Mouse (Mus musculus): ENCODE results near the gene Ccr6.

DNA sequence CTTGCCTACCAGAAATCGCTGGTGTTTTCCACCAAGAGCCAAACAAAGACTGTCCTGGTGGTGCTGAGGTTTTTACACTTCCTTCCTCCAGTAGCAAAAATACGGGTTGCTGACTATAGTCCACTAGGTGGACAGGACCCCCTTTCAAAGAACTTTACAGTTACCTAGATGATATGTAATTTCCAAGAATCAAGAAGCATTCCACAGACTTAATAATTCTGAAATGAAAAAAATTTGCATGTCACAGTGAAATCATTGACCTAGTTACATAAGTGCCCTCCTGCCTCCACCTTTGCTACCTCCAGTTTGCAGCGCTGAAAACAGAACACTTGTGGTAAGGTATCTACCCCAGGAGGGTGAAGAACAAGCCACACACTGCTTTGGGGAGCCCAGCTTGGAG is at the start of gene Ccr6:
- TF ChIP-seq POLR2A (IDR thresholded peaks at IDR 0.05; ENCODE audit: low read depth, low read length) (no peak), CTCF (IDR thresholded peaks at IDR 0.05; ENCODE audit: borderline replicate concordance, insufficient read depth, low read length) (no peak)
